Mouse (Mus musculus) neural tube, embryonic 14.5 days (tissue): Measurements from ENCODE around the gene Cavin3. TPM values are rescaled to one million over a fixed set of nuclear protein-coding genes. Genes with fewer than 3 reads are reported as not detected.
"Not testable (repeated sequence)": the region's sequence is repeated elsewhere in the genome, so short reads cannot be mapped to it uniquely, and the experiment has no call there.

ENCODE experiments used
- ATAC-seq: fragments of 200-750 bp; cut with Nextera tagmentation; 2 replicates; pipeline ENCODE4 v1.8.0; 2017; ENCODE audit warnings: low read depth, mild to moderate bottlenecking, moderate TSS enrichment, moderate library complexity
- H3K27ac ChIP-seq: fragments of 300-500 bp; sonication (generic); 2 replicates; pipeline ENCODE4 v1.5.1; 2014; ENCODE audit warnings: low read depth, mild to moderate bottlenecking, control low read depth, low read length, moderate library complexity, mixed read lengths
- H3K27me3 ChIP-seq: fragments of 300-500 bp; sonication (generic); 2 replicates; pipeline ENCODE4 v1.6.1; 2014; ENCODE audit warnings: low read length; ENCODE audit not compliant: control insufficient read depth, insufficient read depth
- H3K36me3 ChIP-seq: fragments of 300-500 bp; sonication (generic); 2 replicates; pipeline ENCODE4 v1.6.1; 2014; ENCODE audit warnings: low read length, mixed read lengths; ENCODE audit not compliant: control insufficient read depth, insufficient read depth
- H3K4me1 ChIP-seq: fragments of 300-500 bp; sonication (generic); 2 replicates; pipeline ENCODE4 v1.6.1; 2014; ENCODE audit warnings: low read length; ENCODE audit not compliant: control insufficient read depth, insufficient read depth
- H3K4me2 ChIP-seq: fragments of 300-500 bp; sonication (generic); 2 replicates; pipeline ENCODE4 v1.6.1; 2014; ENCODE audit warnings: mild to moderate bottlenecking, low read depth, low read length, control low read depth
- H3K4me3 ChIP-seq: fragments of 300-500 bp; sonication (generic); 2 replicates; pipeline ENCODE4 v1.5.1; 2014; ENCODE audit warnings: low read depth, low read length, control low read depth, mixed read lengths
- H3K9ac ChIP-seq: fragments of 300-500 bp; sonication (generic); replicated peaks from 2 replicates; pipeline ENCODE4 v1.6.1; 2014; ENCODE audit warnings: low read depth, mild to moderate bottlenecking, control low read depth, low read length, mixed read lengths
- H3K9me3 ChIP-seq: fragments of 300-500 bp; sonication (generic); 2 replicates; pipeline ENCODE4 v1.6.1; 2016; ENCODE audit warnings: low read length; ENCODE audit not compliant: control insufficient read depth
- WGBS: fragments of 180-500 bp; shearing (Covaris S2); extraction: QIAGEN DNeasy Blood & Tissue Kit; methylation state at CpG from one replicate; pipeline ENCODE4 v1.1.7; 2014; 5-methylcytosine and 5-hydroxymethylcytosine counted together
- polyA plus RNA-seq: library from polyadenylated mRNA; unstranded; fragments of >200 nt; fragmentation: Nextera tagmentation; extraction: Ambion mirVana; gene quantifications from 2 replicates; pipeline ENCODE4 v1.2.1, GENCODE M21; 2014

Cavin3 gene
- polyA plus RNA-seq, 1 experiment from 2014 or later, result 21.2 TPM

DNA sequence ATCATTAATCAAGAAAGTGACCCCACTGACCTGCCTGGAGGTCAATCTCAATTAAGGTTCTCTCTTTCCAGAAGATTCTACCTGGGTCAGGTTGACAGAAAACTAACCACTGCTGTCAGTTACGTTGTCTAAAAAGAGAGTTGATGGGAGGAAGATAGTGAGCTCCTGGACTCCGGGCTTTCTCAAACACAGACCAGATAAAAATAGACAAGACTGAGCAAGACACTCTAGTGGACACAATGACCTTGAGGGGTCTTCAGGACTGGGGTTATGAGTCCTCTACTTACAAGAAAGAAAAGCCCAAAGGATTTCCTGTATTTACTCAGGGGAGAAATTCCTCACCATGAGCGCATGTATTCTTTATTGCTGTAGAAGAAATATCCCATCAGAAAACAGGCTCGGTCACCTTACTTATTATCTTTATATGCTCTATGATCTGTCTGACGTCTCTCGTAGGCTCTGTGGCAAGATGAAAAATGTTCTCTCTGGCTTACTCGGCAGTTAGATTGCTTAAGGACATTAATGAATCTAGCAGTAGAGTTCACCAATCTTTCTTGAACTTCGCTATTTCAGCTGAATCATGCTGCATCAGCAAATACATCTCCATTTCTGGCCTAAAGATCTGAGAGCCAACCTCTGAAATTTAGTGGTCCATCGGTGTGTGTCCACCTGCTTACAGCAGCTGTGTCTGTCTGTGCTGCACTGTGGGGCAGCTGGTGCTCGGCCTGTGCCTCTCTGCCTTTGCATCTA, 5.2 kb downstream of the Cavin3 start:
- H3K27ac ChIP-seq, result no peak overlapping the region
- 76% methylated on average over 10 of the region's 10 CpGs for WGBS
- H3K9ac ChIP-seq, result no peak overlapping the region
- ATAC-seq, result no peak
- peaks cover 10% of the 10 kb centered on the region for H3K4me1 ChIP-seq
- H3K4me3 ChIP-seq, result no peak overlapping the region
- no peaks in the 10 kb centered on the region for H3K36me3 ChIP-seq
- no peaks in the 10 kb centered on the region for H3K9me3 ChIP-seq
- no peak overlapping the region for H3K4me2 ChIP-seq
- H3K27me3 ChIP-seq, result no peaks in the 10 kb centered on the region

DNA sequence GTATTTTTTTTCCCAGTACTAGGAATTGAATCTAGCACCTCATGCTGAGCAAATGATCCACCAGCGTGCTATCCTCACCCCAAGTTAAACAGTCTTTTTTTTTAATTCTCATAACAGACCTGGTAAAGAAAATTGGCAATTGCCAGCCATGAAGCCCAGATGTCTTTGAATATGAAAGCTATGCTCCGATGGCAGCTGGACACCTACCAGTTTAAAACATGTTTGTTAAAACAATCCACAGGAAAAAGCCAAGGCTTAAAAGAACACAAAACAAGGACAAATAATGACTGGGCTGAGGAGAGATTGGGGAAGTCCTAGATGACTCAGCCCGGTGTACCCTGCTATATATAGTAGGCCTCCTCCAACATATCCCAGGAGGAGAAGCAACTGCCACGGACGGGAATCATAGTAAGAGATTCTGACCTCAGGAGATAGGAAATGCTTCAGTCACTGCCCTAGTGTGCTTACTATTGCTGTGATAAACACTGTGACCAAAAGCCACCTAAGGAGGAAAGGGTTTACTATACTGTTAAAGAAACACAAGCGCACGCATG, 6.6 kb downstream of the Cavin3 start:
- H3K27ac ChIP-seq, result no peak overlapping the region
- no peak for ATAC-seq
- no peak overlapping the region for H3K4me3 ChIP-seq
- no peak overlapping the region for H3K9ac ChIP-seq
- no peaks in the 10 kb centered on the region for H3K27me3 ChIP-seq
- H3K4me1 ChIP-seq, result no peaks in the 10 kb centered on the region
- no peaks in the 10 kb centered on the region for H3K36me3 ChIP-seq
- no peaks in the 10 kb centered on the region for H3K9me3 ChIP-seq
- WGBS, result 86% methylated on average over 7 of the region's 7 CpGs
- H3K4me2 ChIP-seq, result no peak overlapping the region

DNA sequence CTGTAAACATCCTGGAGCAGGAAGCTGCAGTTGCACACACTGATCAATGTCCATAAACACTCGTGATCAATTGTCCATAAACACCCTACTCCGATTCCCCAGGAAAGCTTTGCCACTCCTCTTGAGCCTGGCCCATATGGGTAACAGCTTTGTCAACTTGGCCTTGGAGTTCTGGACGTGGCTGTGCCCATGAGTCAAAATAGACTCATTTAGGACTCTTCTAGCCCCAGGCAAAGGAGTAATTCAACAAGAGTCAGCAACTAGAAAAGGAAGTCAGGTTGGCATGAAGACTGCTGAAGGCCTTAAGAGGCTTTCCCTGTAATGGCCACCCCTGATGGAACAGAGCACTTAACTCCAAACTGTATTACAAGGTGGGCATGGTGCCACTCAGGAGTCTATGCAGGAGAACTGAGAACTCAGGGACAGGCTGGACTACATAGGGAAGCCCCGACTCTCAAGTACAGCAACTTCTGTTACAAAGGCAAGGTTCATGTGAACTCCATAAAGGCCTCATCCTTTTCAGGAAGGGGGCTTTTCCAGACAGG, 7.3 kb downstream of the Cavin3 start:
- no peak for ATAC-seq
- no peak overlapping the region for H3K4me3 ChIP-seq
- H3K27ac ChIP-seq, result no peak overlapping the region
- H3K27me3 ChIP-seq, result no peaks in the 10 kb centered on the region
- 79% methylated on average over 4 of the region's 4 CpGs for WGBS
- no peak overlapping the region for H3K9ac ChIP-seq
- H3K36me3 ChIP-seq, result no peaks in the 10 kb centered on the region
- no peaks in the 10 kb centered on the region for H3K9me3 ChIP-seq
- H3K4me2 ChIP-seq, result no peak overlapping the region
- H3K4me1 ChIP-seq, result no peaks in the 10 kb centered on the region

DNA sequence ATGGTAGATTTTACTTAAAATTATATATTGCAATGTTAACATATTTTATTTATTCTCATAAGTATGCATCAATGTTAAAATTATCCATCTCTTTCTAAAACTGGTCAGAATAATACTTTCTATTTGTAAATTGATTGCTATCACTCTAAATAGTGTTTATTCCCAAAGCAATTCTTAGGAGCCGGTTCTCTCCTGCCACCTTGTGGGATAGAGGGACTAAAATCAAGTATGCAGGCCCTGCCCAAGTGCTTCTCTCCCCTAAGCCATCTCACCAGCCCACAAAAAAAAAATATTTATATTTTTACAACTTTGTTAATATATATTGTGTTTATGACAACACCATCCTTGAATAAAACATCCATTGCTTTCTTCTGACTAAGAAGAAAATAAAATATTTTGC, 9.5 kb downstream of the Cavin3 start:
- no peak for ATAC-seq
- Histone ChIP-seq H3K4me2 (no peak overlapping the region), H3K4me3 (no peak overlapping the region), H3K27ac (no peak overlapping the region), H3K9me3 (no peaks in the 10 kb centered on the region), H3K36me3 (no peaks in the 10 kb centered on the region), H3K27me3 (no peaks in the 10 kb centered on the region), H3K9ac (no peak overlapping the region), H3K4me1 (no peaks in the 10 kb centered on the region)
- 54% methylated on average over 1 of the region's 1 CpGs for WGBS

DNA sequence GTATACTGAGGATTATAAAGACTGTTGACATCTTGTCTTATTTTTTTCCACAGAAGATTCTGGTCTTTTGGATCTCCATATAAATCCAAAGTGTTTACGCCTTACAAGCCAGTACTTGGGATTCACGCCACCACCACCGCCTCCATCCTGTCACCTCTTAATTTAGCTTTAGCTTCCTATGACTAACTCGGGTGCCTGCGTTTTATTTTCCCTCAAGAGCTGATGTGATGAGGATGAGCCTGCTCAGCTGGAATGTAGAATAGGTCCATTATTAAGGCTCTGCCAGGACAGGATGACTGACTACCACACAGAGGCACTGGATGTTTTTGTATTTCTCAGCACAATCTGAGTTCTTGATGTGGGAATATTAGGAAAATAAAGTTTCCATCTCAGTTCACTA, 16.6 kb downstream of the Cavin3 start:
- not testable (repeated sequence) for H3K9ac ChIP-seq, H3K4me1 ChIP-seq, H3K36me3 ChIP-seq, ATAC-seq, H3K4me2 ChIP-seq, H3K4me3 ChIP-seq, H3K27me3 ChIP-seq, H3K27ac ChIP-seq, H3K9me3 ChIP-seq
- WGBS, result 84% methylated on average over 5 of the region's 5 CpGs

DNA sequence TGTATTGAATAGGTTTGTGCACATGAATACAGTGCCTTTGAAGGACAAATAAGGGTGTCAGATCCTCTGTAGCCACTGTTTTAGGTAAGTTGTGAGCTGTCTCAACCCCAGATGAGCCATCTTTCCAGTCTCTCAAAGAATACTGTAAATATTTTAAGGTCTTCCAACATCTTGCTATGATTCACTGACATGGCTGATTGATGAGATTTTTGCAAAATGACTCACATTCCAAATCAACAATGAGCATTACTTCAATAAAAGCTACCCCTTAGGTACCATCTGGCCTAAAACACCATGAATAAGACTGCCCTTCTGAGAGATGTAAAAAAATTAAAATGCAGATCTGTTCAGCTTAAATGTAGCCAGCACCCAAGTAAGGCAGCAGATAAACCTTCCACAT, 23.6 kb downstream of the Cavin3 start:
- no peaks in the 10 kb centered on the region for H3K27me3 ChIP-seq
- H3K27ac ChIP-seq, result no peak overlapping the region
- ATAC-seq, result no peak
- no peaks in the 10 kb centered on the region for H3K4me1 ChIP-seq
- H3K36me3 ChIP-seq, result no peaks in the 10 kb centered on the region
- H3K9ac ChIP-seq, result no peak overlapping the region
- H3K9me3 ChIP-seq, result no peaks in the 10 kb centered on the region
- H3K4me2 ChIP-seq, result no peak overlapping the region
- H3K4me3 ChIP-seq, result no peak overlapping the region

DNA sequence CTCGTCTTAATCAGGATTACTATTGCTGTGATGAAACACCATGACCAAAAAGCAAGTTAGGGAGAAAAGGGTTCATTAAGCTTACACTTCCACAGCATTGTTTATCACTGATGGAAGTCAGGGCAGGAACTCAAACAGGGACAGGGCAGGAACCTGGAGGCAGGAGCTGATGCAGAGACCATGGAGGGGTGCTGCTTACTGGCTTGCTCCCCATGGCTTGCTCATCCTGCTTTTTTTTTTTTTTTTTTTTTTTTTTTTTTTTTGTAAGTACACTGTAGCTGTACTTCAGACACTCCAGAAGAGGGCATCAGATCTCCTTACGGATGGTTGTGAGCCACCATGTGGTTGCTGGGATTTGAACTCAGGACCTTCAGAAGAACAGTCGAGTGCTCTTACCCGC, 28.8 kb downstream of the Cavin3 start:
- not testable (repeated sequence) for H3K9me3 ChIP-seq, ATAC-seq, H3K4me2 ChIP-seq, H3K36me3 ChIP-seq, H3K9ac ChIP-seq, H3K4me1 ChIP-seq, H3K27me3 ChIP-seq, H3K27ac ChIP-seq, H3K4me3 ChIP-seq
- 91% methylated on average over 4 of the region's 4 CpGs for WGBS

DNA sequence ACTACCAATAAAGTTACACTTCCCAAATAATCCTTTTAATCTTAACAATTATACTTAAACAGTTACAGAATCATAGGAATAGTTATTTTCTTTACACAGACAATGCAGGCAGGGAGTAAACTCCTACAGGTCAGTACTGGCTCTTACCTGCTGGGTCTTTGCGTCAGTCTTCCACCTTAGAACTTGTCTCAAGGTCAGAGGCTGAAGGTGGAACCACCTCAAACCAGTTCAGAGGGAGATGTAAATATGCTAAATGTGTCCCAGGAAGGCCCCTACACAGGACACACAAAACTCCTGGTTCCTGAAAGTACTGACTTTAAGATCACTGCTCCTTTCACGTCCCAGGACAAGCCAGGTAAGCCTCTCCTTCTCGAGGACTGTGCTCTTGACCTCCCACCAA, 37.0 kb downstream of the Cavin3 start:
- Histone ChIP-seq H3K36me3 (no peaks in the 10 kb centered on the region), H3K9ac (no peak overlapping the region), H3K4me2 (no peak overlapping the region), H3K9me3 (no peaks in the 10 kb centered on the region), H3K4me1 (no peaks in the 10 kb centered on the region), H3K27ac (no peak overlapping the region), H3K4me3 (no peak overlapping the region), H3K27me3 (no peaks in the 10 kb centered on the region)
- ATAC-seq, result no peak
- 81% methylated on average over 3 of the region's 3 CpGs for WGBS

DNA sequence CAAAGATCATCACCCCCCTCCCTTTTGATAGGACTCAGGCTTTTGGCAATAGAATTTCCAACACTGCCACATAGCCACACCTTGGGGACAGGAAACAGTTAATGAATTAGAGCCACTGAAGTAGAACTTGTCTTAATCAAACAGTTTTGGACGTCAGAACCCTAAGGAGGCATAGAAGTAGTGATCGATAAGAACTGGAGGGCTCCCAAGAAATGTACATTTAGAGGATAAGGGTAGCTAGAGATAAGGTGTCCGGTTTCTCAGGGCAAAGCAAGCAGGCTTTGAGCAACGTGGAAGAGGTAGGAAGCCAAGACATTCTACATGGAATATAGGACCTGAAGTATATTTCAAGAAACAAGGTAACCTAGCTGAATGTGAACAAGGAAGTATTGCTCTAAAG, 40.7 kb downstream of the Cavin3 start:
- Histone ChIP-seq H3K9me3 (no peaks in the 10 kb centered on the region), H3K27me3 (no peaks in the 10 kb centered on the region), H3K27ac (no peak overlapping the region), H3K36me3 (no peaks in the 10 kb centered on the region), H3K4me2 (no peak overlapping the region), H3K4me3 (no peak overlapping the region), H3K4me1 (no peaks in the 10 kb centered on the region), H3K9ac (no peak overlapping the region)
- ATAC-seq, result no peak
- WGBS, result 70% methylated on average over 4 of the region's 4 CpGs
